Mouse (Mus musculus): Measurements from ENCODE around the gene Zmiz1.
A peak's percentile ranks its signal among the peaks of the same experiment; 100 is the strongest.

Zmiz1 gene

DNA sequence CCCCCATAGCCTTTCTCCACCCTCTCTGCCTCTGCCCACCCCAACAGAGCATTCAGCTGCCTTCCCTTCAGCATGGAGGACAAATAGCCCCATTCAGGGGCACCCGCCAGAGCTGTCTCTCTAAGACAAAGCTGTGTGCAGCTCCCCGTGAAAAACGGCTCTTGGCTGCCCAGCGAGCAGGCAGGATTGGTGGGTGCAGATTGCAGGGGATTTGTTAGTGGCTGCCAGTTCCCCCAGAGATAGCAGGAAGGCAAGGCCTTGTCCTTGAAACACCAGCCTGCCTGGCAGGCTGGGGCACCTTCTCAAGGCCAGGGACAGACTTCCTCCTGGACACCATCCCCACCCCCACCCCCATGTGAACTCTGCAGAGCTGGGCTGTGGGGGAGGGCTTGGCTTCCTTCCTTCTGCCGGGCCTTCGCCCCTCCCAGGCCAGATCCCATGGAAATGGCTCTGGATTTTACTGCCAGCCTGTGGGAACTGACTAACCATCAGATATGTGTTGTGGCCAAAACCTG lies 128.6 kb downstream of the Zmiz1 start:
- no peak for DNase-seq (ENCODE audit: low spot score in 2 of 2)

DNA sequence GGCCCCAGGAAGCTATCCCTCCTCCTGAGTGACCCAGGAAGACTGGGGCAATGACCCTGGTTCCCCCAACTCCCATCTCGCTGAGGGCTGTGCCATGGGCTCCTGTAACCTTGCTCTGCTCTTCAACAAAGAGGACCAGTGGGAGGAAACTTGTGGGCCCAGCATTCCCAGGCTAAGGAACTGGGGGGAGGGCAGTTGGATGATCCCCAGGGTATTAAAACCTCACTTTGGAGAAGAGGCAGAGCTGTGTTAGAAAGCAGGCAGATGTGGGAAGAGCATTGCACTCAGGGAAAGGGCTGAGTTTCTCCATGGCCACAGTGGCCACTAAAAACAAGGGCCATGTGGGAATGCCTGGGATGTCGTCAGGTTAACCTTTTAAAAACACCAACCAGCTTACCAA lies 129.2 kb downstream of the Zmiz1 start:
- DNase-seq (ENCODE audit: low spot score in 2 of 2): no peak

DNA sequence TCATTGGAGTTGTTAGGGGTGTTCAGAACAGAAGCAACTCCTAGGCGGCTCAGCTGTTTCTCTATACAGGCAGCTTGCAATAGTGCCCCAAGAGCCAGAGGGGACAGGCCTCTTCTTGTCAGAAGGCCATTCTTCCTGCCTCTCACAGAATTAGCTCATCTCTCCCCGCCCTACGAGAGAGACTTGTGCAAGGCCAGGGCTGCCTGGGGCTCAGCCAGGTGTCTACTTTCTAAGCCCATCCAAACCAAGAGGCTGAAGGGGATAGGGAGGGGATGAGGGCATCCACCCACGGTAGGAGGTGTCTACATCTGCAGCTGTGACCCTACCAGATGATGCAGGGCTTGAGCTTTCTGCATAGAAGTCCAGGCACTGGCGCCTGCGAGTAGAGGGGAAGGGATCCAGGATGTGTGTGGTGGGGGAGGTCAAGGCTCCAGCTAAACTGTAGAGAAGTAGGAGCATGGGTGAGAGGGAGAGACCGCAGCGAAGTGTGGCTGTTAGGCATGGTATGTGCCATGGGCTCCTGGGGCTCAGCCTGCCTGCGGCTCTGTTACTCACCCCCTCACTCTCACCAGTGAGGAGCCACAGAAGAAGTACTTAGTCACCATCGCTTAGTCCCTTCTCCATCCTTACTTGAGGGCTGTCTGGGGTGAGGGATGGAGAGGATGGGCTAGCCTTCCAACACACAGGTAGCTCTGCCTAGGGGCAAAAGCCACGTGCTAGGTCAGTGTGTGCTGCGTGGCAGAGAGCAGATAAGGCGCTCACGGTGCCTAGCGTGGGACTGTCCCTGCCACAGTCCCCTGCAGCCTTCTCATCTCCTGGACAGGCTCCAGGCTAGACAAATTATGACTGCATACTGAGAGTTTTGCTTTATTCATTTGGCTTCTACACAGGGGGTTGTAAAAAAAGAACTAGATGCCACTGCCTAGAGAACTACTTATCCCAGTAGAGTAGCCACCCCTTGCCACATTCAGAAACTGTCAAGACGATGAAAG lies 130.3 kb downstream of the Zmiz1 start:
- no peak for DNase-seq (ENCODE audit: low spot score in 2 of 2)

DNA sequence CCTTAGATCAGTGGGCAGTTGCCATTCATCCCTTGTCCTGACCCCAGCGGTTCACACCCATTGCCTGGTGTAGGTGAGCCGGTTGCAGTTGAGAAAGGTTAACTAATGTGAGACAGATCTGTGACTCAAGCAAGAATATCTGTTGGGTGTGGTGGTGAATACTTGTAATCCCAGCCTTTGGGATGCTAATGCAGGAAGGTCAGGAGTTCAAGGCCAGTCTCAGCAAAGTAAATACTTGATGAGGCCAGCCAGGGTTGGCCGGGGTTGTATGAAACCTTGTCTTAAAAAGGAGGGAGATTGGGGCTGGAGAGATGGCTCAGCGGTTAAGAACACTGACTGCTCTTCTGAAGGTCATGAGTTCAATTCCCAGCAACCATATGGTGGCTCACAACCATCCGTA lies 132.0 kb downstream of the Zmiz1 start:
- no peak for DNase-seq (ENCODE audit: low spot score in 2 of 2)

DNA sequence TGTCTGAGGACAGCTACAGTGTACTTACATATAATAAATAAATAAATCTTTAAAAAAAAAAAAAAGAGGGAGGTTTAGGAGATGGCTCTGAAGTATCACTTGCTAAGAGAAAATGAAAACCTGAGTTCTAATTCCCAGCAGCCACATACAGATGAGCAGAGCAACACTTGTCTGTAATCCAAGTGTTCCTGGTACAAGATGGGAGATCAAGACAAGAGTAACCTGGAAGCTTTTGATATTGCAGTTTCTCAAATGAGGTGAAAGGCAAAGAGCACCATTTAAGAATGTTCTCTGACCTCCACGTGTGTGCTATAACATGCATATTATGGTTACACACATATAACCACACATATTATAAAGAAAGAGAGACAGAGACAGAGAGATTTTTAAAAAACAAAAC lies 132.4 kb downstream of the Zmiz1 start:
- no peak for DNase-seq (ENCODE audit: low spot score in 2 of 2)

DNA sequence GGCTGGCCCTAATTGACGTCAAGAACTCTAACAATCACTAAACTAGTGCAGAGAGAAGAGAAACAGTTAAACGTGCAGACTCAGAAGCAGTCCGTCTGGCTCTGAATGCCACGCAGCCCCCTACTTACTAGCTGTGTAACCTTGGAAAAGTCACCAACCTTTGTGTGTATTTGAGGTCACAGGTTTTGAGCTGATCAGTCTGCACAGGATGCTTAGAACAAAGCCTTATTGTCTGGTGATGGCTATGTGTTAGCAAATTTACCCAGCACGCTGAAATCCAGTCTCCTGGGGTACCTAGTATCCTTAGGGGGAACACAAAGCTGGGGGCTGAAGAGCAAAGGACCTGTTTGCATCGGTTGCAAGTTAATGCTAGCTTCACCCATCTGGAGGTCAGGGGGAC lies 133.5 kb downstream of the Zmiz1 start:
- DNase-seq (ENCODE audit: low spot score in 2 of 2): no peak

DNA sequence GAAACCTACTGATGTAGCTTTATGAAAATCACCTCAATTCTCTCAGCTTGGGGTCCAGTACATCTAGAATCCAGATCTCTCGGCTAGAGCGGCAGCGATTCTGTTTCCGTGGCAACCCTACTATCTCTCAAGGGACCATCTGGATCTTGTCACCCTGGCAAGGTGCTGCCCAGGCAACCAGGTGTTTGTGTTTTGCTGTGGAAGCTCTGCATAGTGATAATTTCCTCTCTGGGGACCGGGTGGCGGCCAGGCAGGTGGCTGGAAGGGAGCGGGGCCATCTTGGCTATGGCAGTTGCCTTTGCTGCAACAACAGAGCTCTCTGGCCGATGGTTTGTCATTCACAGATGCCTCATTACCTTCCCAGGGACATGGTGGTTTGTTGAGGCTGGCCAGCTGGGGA lies 134.9 kb downstream of the Zmiz1 start:
- peak; percentile 60 to 69 for DNase-seq (ENCODE audit: low spot score in 2 of 2)

DNA sequence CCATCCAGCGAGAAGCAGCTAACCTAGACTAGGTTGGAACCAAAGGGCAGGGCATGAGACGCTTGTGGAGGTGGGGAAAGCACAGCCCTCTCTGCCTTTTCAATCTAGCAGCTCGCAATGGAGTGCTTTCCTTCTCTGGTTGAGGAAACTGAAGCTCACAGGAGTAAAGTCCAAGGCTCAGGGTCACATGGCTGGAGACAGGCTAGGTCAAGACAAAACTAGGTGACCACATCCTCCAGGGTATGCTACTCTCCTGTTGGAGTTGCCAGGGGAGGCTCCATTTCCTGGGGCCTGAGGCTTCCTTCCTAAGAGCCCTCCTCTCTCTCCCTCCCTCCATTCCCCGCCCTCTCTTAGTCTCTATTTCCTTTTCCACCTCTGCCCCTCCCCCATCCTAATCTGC lies 135.6 kb downstream of the Zmiz1 start:
- DNase-seq (ENCODE audit: low spot score in 2 of 2): no peak

DNA sequence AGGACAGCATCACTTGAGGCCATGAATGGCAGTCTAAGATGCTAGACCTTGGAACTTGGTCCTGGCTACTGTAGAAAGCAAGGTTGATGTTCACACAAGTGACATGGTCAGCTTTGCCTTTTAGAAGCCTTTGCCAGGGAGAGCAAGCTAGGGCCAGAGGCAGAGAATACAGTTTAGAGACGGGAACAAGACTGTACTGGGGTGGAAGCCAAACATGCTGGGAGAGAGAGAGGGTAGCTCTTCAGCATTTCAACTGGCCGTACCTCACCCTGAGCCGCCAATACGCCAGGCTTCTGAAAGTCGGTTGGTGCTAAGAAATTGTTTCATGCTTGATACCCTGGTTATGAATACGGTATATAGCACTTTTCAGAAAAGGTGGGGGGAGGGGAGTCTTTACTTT lies 140.0 kb downstream of the Zmiz1 start:
- DNase-seq (ENCODE audit: low spot score in 2 of 2): no peak

DNA sequence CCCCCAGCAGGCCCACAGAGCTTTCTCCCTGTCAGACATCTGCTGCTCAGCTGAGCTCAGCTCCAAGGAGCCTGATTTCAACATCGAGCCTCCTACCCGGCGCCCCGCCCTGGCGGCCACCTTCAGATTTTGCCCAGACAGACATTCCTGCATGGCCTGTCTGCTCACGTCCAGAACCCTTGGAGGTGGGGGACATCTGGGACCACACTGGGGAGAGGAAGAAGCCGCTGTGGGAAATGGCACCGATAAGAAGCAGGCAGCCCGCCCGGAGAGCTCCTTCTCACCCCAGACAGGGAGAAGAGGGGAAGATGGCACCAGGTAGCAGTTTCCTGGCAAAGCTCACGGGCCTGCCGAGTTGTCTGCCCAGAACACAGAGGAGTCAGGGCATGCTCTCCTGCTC lies 140.9 kb downstream of the Zmiz1 start:
- DNase-seq (ENCODE audit: low spot score in 2 of 2): no peak

DNA sequence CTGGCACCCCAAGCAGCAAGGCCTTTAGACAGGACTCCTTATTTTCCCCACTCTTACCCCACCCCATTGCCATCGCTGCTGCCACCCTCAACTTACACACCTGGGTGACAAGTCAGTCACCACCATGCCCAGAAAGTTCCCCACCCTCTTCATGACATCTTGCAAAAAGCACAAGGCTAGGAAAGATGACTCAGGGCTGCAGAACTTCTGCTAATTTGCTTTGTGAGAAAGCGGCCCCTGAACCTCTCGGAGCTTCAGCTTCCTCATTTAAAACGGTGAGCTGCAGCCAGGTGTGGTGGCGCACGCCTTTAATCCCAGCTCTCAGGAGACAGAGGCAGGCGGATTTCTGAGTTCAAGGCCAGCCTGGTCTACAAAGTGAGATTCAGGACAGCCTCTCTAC lies 141.4 kb downstream of the Zmiz1 start:
- DNase-seq (ENCODE audit: low spot score in 2 of 2): peak; percentile 58 to 60

DNA sequence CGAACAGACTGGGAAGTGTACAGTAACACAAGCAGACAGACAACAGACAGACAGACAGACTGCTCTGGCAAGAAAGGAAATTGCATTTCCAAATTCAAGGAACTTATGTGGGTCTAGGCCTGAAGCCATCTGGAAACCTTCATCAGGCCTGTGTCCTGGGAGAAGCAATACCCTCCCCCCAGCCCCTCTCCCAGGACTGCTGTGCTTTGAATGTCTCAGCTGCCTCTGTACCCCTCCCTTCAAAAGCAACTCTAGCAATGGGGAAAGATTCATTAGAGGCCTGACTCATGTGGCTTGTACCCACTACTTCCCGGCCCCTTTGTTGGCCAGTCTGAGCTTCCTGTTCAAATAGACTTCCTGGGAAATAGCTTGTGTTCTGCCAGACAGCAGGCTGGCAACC lies 142.0 kb downstream of the Zmiz1 start:
- no peak for DNase-seq (ENCODE audit: low spot score in 2 of 2)

DNA sequence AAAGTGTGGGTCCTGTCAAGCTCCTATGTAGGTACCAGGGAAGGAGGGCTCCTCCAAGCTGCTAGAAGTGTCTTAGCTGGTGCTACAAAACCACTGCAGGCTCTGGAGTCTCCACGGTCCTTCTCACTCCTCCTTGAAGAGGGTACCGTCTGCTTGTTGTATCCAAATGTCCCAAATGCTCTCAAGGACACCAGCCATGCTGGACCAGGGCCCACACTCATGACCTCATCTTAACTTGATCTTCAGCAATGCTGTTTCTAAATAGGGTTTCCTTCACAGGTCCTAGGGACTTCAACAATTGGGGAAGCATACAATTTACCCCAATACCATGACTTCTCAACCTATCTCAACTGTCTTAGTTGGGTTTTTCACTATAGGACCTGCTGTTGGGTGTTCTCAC lies 143.0 kb downstream of the Zmiz1 start:
- DNase-seq (ENCODE audit: low spot score in 2 of 2): no peak

DNA sequence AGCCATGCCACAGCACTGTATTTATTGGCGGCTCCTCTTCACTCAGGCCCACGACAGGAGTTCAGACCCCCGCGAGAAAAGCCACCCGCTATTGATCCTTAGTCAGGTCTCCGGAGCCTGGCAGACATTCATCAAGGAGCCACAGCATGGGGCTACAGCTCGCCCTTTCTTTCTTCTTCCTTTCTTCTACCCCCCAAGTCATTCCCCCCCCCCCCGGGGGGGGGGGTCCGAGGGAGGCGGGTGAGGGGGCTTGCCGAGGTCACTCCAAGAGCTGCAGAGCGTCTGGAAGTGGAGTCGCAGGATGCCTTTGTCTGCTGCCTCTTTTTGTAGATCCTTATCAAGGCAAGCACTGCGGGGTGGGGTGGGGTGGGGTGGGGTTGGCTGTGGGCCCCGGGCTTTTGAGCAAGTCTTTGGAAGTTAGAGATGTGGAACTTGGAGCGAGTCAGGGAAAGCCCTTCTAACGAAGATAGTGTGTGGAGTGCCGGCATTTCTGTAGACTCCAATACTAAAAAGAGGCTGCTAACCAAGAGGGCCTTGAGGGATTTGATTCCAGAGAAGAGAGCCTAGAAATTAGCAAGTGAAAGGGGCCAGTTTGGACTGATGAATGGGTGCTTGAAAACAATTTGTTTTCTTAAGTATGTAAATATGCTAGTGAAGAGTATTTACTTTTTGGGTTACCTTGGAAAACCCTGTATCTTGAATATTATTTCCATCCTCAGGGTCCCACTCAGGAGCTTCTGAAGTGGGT lies 145.6 kb downstream of the Zmiz1 start:
- no peak for DNase-seq (ENCODE audit: low spot score in 2 of 2)

DNA sequence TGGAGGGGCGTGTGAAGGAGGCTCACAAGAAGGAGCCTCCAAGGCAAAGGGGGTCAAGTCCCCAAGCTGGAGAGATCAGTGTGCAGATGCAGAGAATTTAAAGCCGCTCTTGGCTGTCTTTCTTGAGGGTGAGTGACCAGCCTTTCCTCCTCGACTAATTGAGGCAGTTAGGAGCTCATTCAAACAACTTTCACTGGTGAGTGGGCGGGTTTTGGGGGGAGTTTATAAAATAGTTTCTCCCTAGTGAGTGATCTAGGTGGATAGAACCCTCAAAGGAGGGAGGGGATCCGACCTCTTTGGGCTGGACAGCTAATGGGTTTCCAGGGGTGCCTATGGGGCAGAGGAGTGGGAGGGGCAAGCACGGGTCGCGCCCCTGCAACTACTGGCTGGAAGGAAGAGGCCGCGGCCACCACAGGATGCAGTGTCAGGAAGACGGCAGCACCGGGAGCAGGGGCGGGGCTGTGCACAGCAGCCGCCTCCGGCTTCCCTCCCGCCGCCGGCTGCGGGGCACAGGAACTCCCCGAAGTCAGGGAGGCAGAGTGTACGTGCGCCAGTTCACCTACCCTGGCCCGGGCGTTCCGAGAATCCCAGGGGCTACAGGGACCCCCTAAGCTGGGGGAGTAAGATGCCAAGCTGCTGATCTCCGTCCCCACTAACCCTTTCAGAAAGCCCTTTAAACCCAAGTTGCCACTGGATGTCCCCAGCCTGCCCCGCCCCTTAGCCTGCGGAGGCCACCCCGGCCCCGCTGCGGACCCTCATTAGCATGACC lies 147.6 kb downstream of the Zmiz1 start:
- peak; percentile 73 to 77 for DNase-seq (ENCODE audit: low spot score in 2 of 2)

DNA sequence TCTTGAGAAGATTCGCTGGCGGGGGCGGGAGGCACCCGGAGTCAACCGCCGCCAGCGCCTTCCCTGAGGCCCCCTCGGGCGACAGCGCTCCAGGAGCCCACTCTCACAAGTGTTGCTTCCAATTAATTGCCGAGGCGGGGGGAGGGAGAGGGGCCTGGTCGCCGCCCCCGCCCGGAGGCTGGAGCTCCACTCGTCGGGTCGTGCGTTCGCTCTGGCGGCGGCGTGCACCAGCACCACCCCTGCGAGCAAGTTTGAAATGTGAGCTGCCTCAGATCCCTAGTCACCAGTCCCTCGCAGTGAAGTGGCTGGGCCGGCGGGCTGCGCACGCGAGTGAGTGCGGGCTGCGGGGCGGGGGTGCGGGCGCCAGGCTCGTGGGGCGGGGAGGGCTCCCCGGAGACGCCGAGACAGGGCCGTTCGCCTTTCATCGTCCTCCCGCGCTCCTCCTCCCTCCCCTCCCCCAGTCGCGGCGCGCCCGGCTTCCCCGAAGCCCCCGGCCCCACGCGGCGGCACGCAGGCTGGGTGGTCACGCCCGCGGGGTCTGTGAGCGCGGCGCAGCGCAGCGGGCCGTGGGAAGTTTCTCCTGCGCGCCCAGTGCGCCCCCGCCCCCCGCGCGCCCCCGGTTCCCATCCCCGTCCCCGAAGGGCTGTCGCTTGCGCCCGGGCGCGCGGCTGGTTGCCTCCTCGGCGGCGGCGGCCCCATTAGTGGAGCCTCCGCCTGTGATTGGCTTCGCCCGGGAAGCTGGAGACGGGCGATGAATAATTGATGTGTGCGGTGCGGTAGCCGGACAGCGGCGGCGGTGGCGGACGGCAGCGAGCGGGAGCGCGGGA lies 148.4 kb downstream of the Zmiz1 start:
- peak; percentile 23 to 37 for DNase-seq (ENCODE audit: low spot score in 2 of 2)

DNA sequence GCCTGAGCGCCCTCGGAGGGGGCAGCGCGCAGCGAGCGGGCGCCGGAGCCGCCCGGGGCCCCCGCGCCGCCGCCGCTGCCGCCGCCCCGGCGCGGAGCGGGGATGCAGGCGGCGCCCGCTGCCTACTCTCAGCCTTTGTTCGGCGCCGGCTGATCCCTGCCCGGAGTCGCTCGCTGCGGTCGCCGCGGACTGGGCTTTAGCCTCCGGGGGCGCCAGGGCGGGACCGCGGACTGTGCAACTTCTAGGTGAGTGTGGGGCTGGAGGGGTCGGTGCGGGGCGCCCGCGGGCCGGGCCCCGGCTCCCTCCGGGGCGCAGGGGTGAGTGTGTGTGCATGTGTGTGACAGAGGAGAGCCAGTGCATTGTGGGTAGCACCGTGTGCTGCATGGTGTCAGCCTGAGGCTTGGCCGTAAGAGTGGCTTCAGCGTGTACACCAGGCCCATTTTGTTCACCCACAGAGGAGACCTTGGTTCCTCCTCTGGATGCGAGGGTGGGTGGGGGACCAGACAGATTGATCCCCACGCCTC lies 149.0 kb downstream of the Zmiz1 start:
- DNase-seq (ENCODE audit: low spot score in 2 of 2): peak; percentile 78 to 79

DNA sequence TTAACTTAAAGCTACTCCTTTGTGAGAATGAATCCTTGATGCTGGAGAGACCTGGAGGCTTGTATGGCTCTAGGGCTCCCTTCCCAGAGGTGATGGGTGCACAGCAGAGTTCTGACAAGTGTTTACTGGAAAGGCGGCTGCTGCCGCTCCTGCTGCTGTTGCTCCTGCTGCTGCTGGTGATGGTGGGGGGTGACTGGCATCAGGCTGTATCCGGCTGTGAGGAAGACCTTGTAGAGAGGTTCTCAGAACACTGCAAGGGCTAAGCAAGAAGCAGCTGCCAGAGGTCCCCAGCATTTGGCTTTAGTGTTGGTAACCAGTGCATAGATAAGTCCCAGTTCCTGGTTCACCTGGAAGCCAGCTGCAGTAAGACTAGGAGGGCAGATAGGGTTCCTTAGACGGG lies 149.6 kb downstream of the Zmiz1 start:
- peak in 1 of 2 experiments; percentile 8 for DNase-seq (ENCODE audit: low spot score in 2 of 2)

DNA sequence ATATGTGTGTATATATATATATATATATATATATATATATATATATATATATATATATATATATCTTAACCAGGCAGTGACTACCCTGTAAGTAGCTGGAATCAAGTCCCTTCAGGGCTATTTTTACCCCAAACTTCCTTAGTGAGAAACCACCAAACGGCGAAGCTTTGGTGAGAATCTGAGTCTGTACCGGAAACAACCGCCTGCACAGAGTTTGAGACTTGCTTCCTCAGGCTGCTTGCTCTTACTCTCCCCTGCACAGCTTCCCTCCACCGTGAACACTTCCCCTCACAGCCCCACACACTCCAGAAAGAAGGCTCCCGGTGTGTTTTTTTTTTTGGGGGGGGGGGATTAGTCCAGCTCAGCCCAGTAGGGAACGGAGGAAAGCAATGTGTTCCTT lies 150.4 kb downstream of the Zmiz1 start:
- peak; percentile 75 for DNase-seq (ENCODE audit: low spot score in 2 of 2)

DNA sequence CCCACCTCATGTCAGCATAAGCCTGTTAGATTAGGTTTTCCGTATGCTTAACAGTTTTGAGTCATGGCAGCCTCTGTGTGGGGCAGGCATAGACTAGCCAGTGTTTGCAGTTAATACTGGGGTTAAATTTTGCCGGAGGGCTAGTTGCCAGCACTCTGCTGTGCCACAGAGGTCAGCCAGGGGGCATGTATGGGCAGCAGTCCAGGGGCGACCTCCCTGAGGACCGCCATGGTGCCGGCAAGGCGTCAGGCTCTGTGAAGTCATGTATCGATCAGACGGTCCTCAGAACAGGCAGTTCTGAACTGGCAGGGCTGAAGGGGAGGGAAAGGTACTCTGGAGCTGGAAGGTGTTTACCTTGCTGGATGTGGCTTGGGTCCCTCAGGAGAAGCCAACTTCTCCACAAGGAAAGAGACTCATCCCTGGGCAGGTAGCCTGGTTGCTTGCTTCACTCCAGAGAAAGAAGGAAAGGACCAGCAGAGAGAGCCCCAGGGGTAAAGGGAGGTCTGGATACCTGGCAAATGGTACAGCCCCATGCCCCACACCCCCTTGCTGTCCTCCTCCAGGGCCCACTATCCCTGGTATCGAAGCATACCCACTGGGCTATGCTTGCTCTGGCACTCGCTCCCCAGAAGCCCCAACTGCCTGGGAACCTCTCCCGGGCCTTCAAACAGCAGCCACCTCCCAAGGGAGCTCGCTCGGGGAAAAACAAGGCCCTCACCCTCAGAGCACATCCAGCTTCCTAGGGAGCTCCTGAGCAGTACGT lies 151.6 kb downstream of the Zmiz1 start:
- no peak for DNase-seq (ENCODE audit: low spot score in 2 of 2)

Data from spleen, postnatal 36 days (tissue).